Mouse (Mus musculus) bone marrow macrophage, adult 2 months (primary cell): ENCODE results near the gene Sfxn1. TPM values are rescaled to one million over a fixed set of nuclear protein-coding genes. Genes with fewer than 3 reads are reported as not detected.

Experiments
- H3K27ac ChIP-seq: 2 replicates; pipeline ENCODE4 v1.5.1; 2012; ENCODE audit warnings: low read depth, low read length; ENCODE audit not compliant: insufficient read depth
- H3K4me1 ChIP-seq: 2 replicates; pipeline ENCODE4 v1.6.1; 2012; ENCODE audit warnings: low read length; ENCODE audit not compliant: control insufficient read depth, insufficient read depth
- H3K4me3 ChIP-seq: 2 replicates; pipeline ENCODE4 v1.5.1; 2012; ENCODE audit warnings: mild to moderate bottlenecking, low read length, moderate library complexity; ENCODE audit not compliant: insufficient read depth
- CTCF ChIP-seq: IDR thresholded peaks from 2 replicates; pipeline ENCODE4 v1.5.1; 2012; ENCODE audit warnings: low read depth, mild to moderate bottlenecking, low read length, moderate library complexity
- POLR2A ChIP-seq: IDR thresholded peaks from 2 replicates; pipeline ENCODE4 v1.6.1; 2012; ENCODE audit warnings: mild to moderate bottlenecking, low read depth, low read length, borderline replicate concordance
- polyA plus RNA-seq: library from polyadenylated mRNA; stranded (reverse); fragments of >200 nt; gene quantifications from 2 replicates; pipeline ENCODE4 v1.2.4, GENCODE M21; 2012; ENCODE audit not compliant: missing spikeins, insufficient read depth, insufficient read length

Gene Sfxn1
- polyA plus RNA-seq: 10.5 and 11.6 TPM in 2 replicates

- TF ChIP-seq CTCF: no peak
- TF ChIP-seq POLR2A: no peak
- Histone ChIP-seq H3K4me1 (peaks cover 6% of the 10 kb centered on the region), H3K27ac (peak within 1 kb of the TSS; percentile 59), H3K4me3 (peak within 1 kb of the TSS; percentile 85)
Measured at GRCm38 (mm10) chr13:54071606-54072331, at the start of gene Sfxn1. TSS of gene Sfxn1 (plus strand) at chr13:54071869.

DNA sequence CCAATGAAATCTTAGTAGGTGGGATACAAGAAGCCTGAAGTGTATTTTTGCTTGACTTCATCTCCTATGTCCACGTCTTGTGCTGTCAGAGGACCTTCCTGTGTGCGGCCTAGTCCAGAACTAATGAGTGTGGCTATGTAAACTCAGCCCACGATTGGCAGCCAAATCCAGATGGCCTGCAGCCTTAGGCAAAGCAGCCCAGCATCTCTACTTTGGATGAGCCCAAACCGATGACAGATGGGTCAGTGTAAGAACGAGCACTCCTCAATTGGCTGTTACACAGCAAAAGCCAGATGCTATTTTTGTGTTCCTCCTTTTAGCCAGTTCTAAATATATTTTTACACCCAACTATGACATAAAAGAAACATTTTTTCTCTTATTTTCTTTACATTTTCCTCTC is 48.4 kb upstream of the Sfxn1 start:
- TF ChIP-seq POLR2A: no peak
- TF ChIP-seq CTCF: no peak
- Histone ChIP-seq H3K4me3 (no peak overlapping the region), H3K4me1 (no peaks in the 10 kb centered on the region)

GRCm38 (mm10) chr13:54027079-54027478 is 44.6 kb upstream of the Sfxn1 start:
- Histone ChIP-seq H3K4me3 (no peak overlapping the region), H3K27ac (no peak overlapping the region), H3K4me1 (no peaks in the 10 kb centered on the region)
- no peak for TF ChIP-seq CTCF
- no peak for TF ChIP-seq POLR2A

More for the DNA sequence above, 48.4 kb upstream of the Sfxn1 start:
- H3K27ac ChIP-seq: no peak overlapping the region

- no peaks in the 10 kb centered on the region for H3K4me1 ChIP-seq
- no peak overlapping the region for H3K4me3 ChIP-seq
- no peak overlapping the region for H3K27ac ChIP-seq
- TF ChIP-seq POLR2A: no peak
- no peak for TF ChIP-seq CTCF
Measured at GRCm38 (mm10) chr13:54033653-54034052, 38.0 kb upstream of the Sfxn1 start.

DNA sequence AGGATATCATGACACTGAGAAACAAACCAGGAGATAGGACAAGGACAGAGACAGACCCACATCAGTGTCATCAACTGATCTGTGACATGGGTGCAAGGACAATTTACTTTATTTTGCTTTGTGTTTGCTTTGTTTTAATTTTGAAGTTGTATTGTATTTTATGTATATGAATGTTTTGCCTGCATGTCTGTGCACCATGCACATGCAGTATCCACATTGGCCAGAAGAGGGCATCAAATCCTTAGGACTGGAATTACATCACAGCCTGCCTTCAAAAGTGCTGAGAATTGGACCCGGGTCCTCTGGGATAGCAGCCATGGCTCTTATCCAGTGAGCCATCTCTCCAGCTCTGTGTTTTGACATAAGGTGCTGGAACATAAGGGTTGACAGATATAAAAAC is 36.1 kb upstream of the Sfxn1 start:
- Histone ChIP-seq H3K27ac (no peak overlapping the region), H3K4me1 (no peaks in the 10 kb centered on the region), H3K4me3 (no peak overlapping the region)
- no peak for TF ChIP-seq POLR2A
- no peak for TF ChIP-seq CTCF

GRCm38 (mm10) chr13:54037936-54038335 is 33.7 kb upstream of the Sfxn1 start:
- Histone ChIP-seq H3K27ac (no peak overlapping the region), H3K4me3 (no peak overlapping the region), H3K4me1 (no peaks in the 10 kb centered on the region)
- TF ChIP-seq CTCF: no peak
- no peak for TF ChIP-seq POLR2A

DNA sequence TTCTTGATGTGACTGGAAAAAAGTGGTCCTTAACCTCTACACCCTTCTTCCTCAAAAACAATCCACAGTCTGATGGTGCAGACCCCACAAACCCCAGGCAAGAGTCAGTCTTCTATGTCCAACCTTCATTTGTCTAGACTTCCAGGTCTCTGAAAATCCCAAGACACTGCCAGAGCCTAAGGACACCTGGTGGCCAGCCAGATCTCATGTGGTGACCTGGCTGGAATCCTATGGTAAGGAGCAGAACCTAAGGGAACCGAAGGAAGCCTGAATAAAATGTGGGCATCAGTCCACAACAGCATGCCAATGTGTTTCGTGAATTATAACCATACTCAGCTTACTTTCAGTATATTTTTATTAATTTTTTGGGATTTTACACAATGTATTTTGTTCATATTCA is 31.4 kb upstream of the Sfxn1 start:
- H3K4me1 ChIP-seq: no peaks in the 10 kb centered on the region
- TF ChIP-seq POLR2A (no peak), CTCF (no peak)

DNA sequence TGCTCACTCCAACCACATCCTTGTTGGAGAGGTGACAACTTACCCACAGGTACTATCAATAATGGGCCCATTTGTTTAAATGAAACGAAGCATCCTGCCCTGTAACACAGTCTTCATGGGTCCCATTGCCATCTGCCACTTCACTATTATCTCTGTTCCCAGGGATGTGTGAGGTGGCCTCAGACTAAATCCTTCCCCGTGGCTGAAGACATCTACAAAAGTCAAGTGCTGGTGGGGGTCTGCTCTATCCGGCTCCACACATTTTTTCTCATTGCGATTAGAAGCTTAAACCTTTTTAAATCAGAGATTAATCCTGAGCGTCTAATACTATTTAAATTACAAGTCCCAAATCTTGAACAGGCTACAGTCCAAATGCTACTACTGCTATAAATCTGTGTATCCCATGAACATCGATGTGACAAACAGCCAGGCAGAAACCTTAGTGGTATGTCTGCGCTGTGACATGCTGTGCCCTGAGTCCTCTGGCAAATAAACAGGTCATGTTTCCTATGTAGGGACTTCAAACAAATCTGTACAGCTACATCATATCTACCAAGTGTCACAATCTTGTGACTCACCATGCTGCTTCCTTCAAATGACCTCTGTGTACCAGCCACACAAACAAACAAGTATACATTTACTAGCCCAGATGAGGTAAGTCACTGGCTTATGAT is 22.9 kb upstream of the Sfxn1 start:
- TF ChIP-seq POLR2A (no peak), CTCF (no peak)

More for the DNA sequence above, 31.4 kb upstream of the Sfxn1 start:
- H3K27ac ChIP-seq: no peak overlapping the region
- no peak overlapping the region for H3K4me3 ChIP-seq

DNA sequence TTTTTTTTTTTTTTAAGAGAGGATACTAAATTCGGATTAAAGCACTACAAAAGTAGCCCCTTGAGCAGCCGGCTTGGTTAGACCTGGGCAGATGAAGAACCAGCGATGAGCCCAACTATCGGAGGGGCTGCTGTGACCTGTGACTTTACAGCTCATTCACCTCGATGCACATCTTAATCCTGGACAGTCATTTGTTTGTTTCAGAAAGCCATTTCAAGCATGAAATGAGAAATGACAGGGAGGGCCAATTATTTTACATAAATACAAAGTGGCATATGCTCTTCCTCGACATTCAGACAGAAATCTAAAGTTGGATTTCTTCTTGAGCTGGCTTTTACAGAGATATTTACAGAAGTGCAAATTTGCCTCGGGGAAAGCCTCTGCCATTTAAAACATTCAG is 20.0 kb upstream of the Sfxn1 start:
- Histone ChIP-seq H3K27ac (no peak overlapping the region), H3K4me1 (no peaks in the 10 kb centered on the region), H3K4me3 (no peak overlapping the region)
- no peak for TF ChIP-seq POLR2A
- no peak for TF ChIP-seq CTCF

More for the DNA sequence above, 22.9 kb upstream of the Sfxn1 start:
- Histone ChIP-seq H3K27ac (no peak overlapping the region), H3K4me1 (no peaks in the 10 kb centered on the region), H3K4me3 (no peak overlapping the region)

DNA sequence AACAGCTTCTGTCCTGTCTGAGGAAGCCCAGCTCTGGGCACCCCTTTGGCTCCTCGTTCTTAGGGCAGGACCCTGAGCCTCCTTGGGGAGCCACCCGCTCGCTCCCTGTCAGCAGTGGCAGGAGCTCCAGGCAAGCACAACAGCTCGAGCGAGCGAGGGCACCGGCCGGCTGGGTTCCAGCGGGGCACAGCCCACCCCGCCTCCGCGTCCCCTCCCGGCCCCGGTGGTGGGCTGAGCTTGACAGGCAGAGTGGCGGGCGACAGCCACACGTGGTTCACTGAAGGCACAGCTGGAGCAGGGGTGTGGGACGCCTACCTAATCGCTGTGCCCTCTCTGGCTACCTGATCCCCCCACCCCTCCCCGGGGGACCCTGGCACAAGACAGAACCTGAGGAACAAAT is 16.7 kb upstream of the Sfxn1 start:
- Histone ChIP-seq H3K4me3 (peak overlapping the region; percentile 48), H3K4me1 (no peaks in the 10 kb centered on the region), H3K27ac (no peak overlapping the region)
- TF ChIP-seq CTCF: no peak
- no peak for TF ChIP-seq POLR2A
